Mouse (Mus musculus) adipocyte (in vitro differentiated cells): Measurements from ENCODE around the gene Tent5b.
"Not testable (repeated sequence)": the region's sequence is repeated elsewhere in the genome, so short reads cannot be mapped to it uniquely, and the experiment has no call there.

Experiments used
- DNase-seq: peaks from one replicate; pipeline ENCODE4 v3.0.0-alpha.2; 2016; ENCODE audit warnings: low spot score

The Tent5b gene

GRCm38 (mm10) chr4:133501514-133501913, 21.6 kb downstream of the Tent5b start:
- DNase-seq, result no peak

- DNase-seq, result no peak
Observed at GRCm38 (mm10) chr4:133504300-133504699, 24.4 kb downstream of the Tent5b start.

GRCm38 (mm10) chr4:133504755-133505485, 25.0 kb downstream of the Tent5b start:
- DNase-seq, result no peak

DNA sequence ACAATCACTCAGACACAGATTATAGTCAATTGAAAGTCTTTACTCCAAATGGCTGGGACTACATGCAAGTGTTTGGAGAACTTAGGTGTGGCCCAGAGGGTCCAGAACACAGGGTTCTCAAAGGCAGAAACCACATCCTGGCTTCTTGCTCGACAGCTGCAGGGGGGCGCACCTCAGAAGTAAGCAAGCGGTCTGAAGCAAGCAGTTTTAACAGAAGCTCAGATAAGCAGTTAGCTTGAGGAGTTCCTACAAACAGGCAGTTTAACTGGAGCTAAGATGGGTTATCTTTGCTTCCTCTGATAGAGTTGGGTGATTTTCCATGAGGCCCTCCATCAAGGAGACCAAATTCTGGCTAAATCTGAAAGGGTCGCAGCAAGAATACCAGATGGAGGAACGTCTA, 26.6 kb downstream of the Tent5b start:
- no peak for DNase-seq

DNA sequence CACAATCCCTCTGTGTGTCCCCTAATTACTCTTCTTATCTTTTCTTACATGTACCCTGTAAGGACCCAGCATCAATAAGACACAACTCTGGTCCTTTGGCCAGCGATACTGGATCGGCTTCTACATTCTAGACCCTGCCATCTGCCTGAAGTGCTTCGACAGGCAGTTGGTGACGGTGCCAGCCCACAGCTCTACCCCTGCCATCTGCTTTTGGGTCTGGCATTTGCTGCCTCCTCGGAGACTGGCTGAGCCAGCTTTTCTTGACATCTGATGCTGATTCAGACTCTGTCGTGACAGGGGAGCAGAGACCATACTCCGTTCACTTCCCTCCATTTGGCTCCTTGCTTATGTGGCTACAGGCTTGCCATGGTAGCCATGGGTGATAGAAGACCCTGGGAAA, 29.1 kb downstream of the Tent5b start:
- no peak for DNase-seq

- DNase-seq, result no peak
Observed at GRCm38 (mm10) chr4:133511050-133511449, 31.1 kb downstream of the Tent5b start.

DNA sequence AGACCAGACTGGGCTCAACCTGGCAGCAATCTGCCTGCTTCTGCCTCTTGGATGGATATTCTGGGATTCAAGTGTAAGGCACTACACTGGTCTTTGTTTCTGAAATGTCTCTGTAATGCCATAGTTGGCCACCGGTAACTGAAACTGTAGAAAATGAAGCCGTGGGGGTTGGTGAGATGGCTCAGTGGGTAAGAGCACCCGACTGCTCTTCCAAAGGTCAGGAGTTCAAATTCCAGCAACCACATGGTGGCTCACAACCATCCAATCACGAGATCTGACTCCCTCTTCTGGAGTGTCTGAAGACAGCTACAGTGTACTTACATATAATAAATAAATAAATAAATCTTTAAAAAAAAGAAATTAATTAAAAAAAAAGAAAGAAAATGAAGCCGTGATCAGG, 32.6 kb downstream of the Tent5b start:
- DNase-seq, result not testable (repeated sequence)

GRCm38 (mm10) chr4:133512972-133513371, 33.0 kb downstream of the Tent5b start:
- peak; percentile 66 for DNase-seq

DNA sequence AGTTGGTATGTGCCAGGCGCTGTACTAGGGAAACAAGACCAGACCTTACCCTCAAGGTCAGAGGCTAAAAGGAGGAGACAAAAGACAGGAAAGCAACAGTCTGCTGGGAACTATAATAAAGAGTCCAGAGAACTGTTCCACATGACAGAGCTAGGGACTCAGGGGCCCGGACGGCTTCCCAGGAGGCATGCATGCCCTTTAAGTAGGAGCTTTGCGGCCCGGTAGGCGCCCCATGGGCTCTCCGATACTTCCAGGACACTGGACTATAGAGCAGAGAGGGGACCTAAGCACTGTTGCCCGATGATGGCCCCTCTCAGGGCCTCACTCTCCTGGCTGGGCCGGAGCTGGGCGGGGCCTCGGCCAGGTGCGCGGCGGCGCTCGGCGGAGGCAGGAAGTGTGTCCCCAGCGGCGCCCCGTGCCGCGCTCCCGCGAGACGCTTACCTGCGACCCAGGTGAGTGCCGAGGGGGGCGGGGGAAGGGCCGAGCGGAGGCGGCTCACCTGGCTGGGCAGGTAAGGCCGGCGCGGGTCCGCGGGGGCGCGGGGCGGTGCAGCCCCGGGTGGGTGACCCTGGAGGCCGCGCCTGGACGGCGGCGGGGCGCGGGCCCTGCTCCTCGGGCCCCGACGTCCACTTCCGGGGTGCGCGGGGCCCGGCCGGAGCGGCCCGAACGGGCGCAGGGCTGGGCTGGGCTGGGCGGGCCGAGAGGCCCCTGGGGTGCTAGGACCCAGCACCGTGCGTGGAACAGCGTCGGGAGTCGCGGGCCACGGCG, 38.9 kb downstream of the Tent5b start, which contains the start of gene Kdf1:
Gene Kdf1, plus strand, starts transcription at position 363 of the 768 bp plus-strand sequence.
- DNase-seq, result no peak

- no peak for DNase-seq
Observed at GRCm38 (mm10) chr4:133519369-133519665, 39.4 kb downstream of the Tent5b start.

- no peak for DNase-seq
Observed at GRCm38 (mm10) chr4:133521502-133521901, 41.6 kb downstream of the Tent5b start.

- no peak for DNase-seq
Observed at GRCm38 (mm10) chr4:133527788-133528187, 47.9 kb downstream of the Tent5b start.

- no peak for DNase-seq
Observed at GRCm38 (mm10) chr4:133532777-133533176, 52.8 kb downstream of the Tent5b start.

GRCm38 (mm10) chr4:133536081-133536480, 56.1 kb downstream of the Tent5b start:
- no peak for DNase-seq

DNA sequence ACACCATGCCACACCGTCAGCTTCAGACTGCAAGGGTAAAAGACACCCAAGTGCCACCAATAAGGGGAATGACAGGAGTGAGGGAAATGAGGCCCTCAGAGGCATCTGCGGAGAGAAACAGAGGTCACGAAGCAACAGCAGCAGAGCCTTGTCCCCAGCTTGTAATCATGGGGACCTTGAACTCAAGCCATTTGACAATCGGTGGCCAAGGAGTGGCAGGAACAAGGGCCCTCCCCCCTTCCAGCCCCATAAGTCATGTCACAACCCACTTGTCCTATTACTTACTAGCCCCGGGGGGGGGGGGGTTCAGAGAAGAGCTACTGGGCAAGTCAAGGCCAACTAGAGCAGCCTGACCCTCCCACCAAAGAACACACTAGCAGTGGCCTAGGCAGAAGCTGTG, 56.7 kb downstream of the Tent5b start:
- no peak for DNase-seq
